Mouse (Mus musculus) G1E-ER4 (cell line): Measurements from ENCODE around the gene Olah. TPM values are rescaled to one million over a fixed set of nuclear protein-coding genes. Genes with fewer than 3 reads are reported as not detected.

ENCODE experiments used
- GATA1 ChIP-seq: IDR thresholded peaks from one replicate; pipeline ENCODE4 v1.8.0; 2012; ENCODE audit warnings: low read length, inconsistent platforms
- polyA plus RNA-seq: library from polyadenylated mRNA; stranded (reverse); fragments of >175 nt; gene quantifications from 2 replicates; pipeline ENCODE4 v1.2.3, GENCODE M21; 2012

Gene Olah
- polyA plus RNA-seq, 1 experiment: not detected

GRCm38 (mm10) chr2:3324381-3325130 is 72.5 kb downstream of the Olah start:
- no peak for TF ChIP-seq GATA1

- TF ChIP-seq GATA1: no peak
Measured at GRCm38 (mm10) chr2:3323132-3323531, 73.9 kb downstream of the Olah start.

GRCm38 (mm10) chr2:3305426-3306025 is 91.5 kb downstream of the Olah start:
- TF ChIP-seq GATA1: no peak

- no peak for TF ChIP-seq GATA1
Measured at GRCm38 (mm10) chr2:3295826-3296225, 101.2 kb downstream of the Olah start.

GRCm38 (mm10) chr2:3292170-3292569 is 104.8 kb downstream of the Olah start:
- TF ChIP-seq GATA1: no peak

Other genes starting within 250 kb of the Olah start
- 9.4 and 11.1 TPM in 2 replicates for gene Nmt2, start 113.0 kb downstream of the Olah start, polyA plus RNA-seq
- gene Rpp38, start 64.6 kb downstream of the Olah start, polyA plus RNA-seq: 1.5 and 1.8 TPM in 2 replicates
- not detected in 2 replicates for gene Acbd7, start 61.0 kb downstream of the Olah start, polyA plus RNA-seq
- gene Meig1, start 25.4 kb upstream of the Olah start, polyA plus RNA-seq: not detected in 2 replicates
- gene Dclre1c, start 26.9 kb upstream of the Olah start, polyA plus RNA-seq: 0.62 and 0.78 TPM in 2 replicates
- gene Suv39h2, start 77.8 kb upstream of the Olah start, polyA plus RNA-seq: 6.5 and 9.4 TPM in 2 replicates
- 2.9 and 4.2 TPM in 2 replicates for gene Gm45902, start 115.6 kb upstream of the Olah start, polyA plus RNA-seq
- 8.7 and 9.9 TPM in 2 replicates for gene Hspa14, start 115.6 kb upstream of the Olah start, polyA plus RNA-seq
- gene Cdnf, start 115.8 kb upstream of the Olah start, polyA plus RNA-seq: 0.14 and 0.16 TPM in 2 replicates
- 0.32 and 2.1 TPM in 2 replicates for gene Fam107b, start 173.3 kb upstream of the Olah start, polyA plus RNA-seq